ENCODE assay signal across 8 mouse cellular contexts in the genomic region with DNA sequence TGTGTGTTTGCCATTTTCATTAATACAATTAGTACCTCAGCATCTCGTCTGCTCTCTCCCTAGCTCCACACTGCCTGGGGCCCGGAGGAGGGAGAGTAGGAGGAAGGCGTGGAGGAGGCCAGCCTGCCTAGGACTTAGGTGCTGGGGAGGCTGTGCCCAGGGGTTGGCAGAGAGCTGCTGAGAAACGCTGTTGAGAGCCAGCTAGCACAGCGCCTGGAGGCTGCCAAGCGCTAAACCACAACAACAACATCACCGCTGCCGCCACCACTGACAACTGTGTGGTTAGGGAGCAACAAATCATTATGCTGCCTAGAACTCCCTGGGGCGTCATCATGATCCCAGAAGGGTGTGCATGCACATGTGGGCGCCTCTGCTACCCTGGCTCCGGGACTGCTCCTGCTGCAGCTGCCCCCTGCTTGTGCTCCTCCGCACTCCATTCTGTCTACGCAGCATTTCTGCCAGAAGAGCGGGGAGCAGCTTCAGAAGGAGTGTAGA. TPM values are rescaled to one million over a fixed set of nuclear protein-coding genes. Genes with fewer than 3 reads are reported as not detected.
DNase-seq lines count a peak whose midpoint lies in the region; ATAC-seq and TF ChIP-seq lines count a peak whose summit lies in the region.

No protein-coding gene starts in this region.

- peaks cover 23% of the 10 kb centered on the region for H3K4me1 ChIP-seq in heart, embryonic 12.5 days (replicated peaks)
- H3K4me1 ChIP-seq in ES-E14 (ENCODE audit: control insufficient read depth in 2 of 2, insufficient read depth in 2 of 2, low read length in 2 of 2, poor library complexity in 1 of 2), result peaks cover 0 to 5% of the 10 kb centered on the region in 2 experiments; a peak in 1 of 4 replicates
- H3K4me1 ChIP-seq in forebrain, postnatal 0 days (ENCODE audit: insufficient read depth), result no peaks in the 10 kb centered on the region

- H3K27ac ChIP-seq in heart, embryonic 12.5 days (ENCODE audit: poor library complexity, severe bottlenecking), result no peak overlapping the region
- no peak overlapping the region for H3K27ac ChIP-seq in ES-E14 (ENCODE audit: insufficient read depth, low read depth, low read length, poor library complexity, severe bottlenecking)
- H3K27ac ChIP-seq in forebrain, postnatal 0 days (ENCODE audit: low read depth, low read length), result peak overlapping the region; percentile 64

- no peak overlapping the region for H3K9ac ChIP-seq in heart, embryonic 12.5 days
- peak overlapping the region; percentile 39; the same call in 1 of the 2 replicates for H3K9ac ChIP-seq in ES-E14 (ENCODE audit: insufficient read depth, low read depth, low read length, poor library complexity, severe bottlenecking)
- no peak overlapping the region for H3K9ac ChIP-seq in forebrain, postnatal 0 days

- H3K27me3 ChIP-seq in heart, embryonic 12.5 days (replicated peaks), result no peaks in the 10 kb centered on the region
- no peaks in the 10 kb centered on the region for H3K27me3 ChIP-seq in forebrain, postnatal 0 days (ENCODE audit: insufficient read depth, low read length)

- H3K4me2 ChIP-seq in heart, embryonic 12.5 days, result peak overlapping the region; percentile 34
- H3K4me2 ChIP-seq in forebrain, postnatal 0 days (ENCODE audit: low read depth), result peak overlapping the region; percentile 39

- no peak for DNase-seq in heart, adult 8-10 months (ENCODE audit: low spot score)
- DNase-seq in ES-E14 (ENCODE audit: low read depth, low spot score), result no peak
- DNase-seq in forebrain, postnatal 0 days, result peak; percentile 63
- peak; percentile 60 to 76 for DNase-seq in left cerebral cortex, adult 8-10 months (ENCODE audit: low spot score in 2 of 2)
- peak; percentile 28 to 54 for DNase-seq in natural killer cell, adult 2 months (ENCODE audit: low spot score in 2 of 2)
- peak; percentile 53 for DNase-seq in thymus, postnatal 4 days
- DNase-seq in heart, adult 18-20 months, result no peak

- no peaks in the 10 kb centered on the region for H3K36me3 ChIP-seq in heart, embryonic 12.5 days
- H3K36me3 ChIP-seq in ES-E14 (ENCODE audit: control insufficient read depth, insufficient read depth, low read length, poor library complexity, severe bottlenecking), result no peaks in the 10 kb centered on the region
- no peaks in the 10 kb centered on the region for H3K36me3 ChIP-seq in forebrain, postnatal 0 days (ENCODE audit: insufficient read depth)

- in situ Hi-C loops in ES-E14 (cut with MboI; ENCODE audit: low sequenced_read_pairs in 2 of 2, unreplicated experiment in 2 of 2), result no loop called here

- WGBS in heart, embryonic 12.5 days, result 27% methylated on average over 14 of the region's 14 CpGs
- WGBS in forebrain, postnatal 0 days, result 22% methylated on average over 14 of the region's 14 CpGs

- no peak for TF ChIP-seq CTCF in forebrain, postnatal 0 days (IDR thresholded peaks at IDR 0.05; ENCODE audit: low read depth)

- H3K9me3 ChIP-seq in heart, embryonic 12.5 days (replicated peaks), result no peaks in the 10 kb centered on the region
- no peaks in the 10 kb centered on the region for H3K9me3 ChIP-seq in ES-E14 (ENCODE audit: control insufficient read depth, insufficient read depth, low read depth, low read length)
- H3K9me3 ChIP-seq in forebrain, postnatal 0 days (ENCODE audit: low read length), result no peaks in the 10 kb centered on the region

- no peak overlapping the region for H3K4me3 ChIP-seq in heart, embryonic 12.5 days
- peak overlapping the region; percentile 52 to 53; a peak in 3 of 4 replicates for H3K4me3 ChIP-seq in ES-E14 (ENCODE audit: insufficient read depth in 1 of 2, low read depth in 1 of 2, low read length in 2 of 2, poor library complexity in 1 of 2, severe bottlenecking in 1 of 2)
- no peak overlapping the region for H3K4me3 ChIP-seq in forebrain, postnatal 0 days (ENCODE audit: low read depth, low read length)

- no peak for ATAC-seq in heart, embryonic 12.5 days (ENCODE audit: insufficient number of reproducible peaks, low FRiP score)
- ATAC-seq in forebrain, postnatal 0 days, result peak; percentile 84

TF ChIP-seq in ES-E14, 5 proteins besides CTCF, POLR2A, EP300 and RAD21:
- peak; percentile 75; the same call in 1 of the 2 replicates for TF ChIP-seq MAFK (IDR thresholded peaks at IDR 0.05; ENCODE audit: insufficient read depth, low read depth, low read length)
- no peak for TF ChIP-seq ZC3H11A (IDR thresholded peaks at IDR 0.05; ENCODE audit: borderline replicate concordance, low read depth, low read length)

RNA-seq across cellular contexts. Expression of a gene that starts 21.0 kb away (rescaled TPM):
- 11.1 and 11.4 TPM in 2 replicates for polyA plus RNA-seq in heart, embryonic 12.5 days (2016; fragmentation: Nextera tagmentation; extraction: Ambion mirVana)
- 10 to 100 TPM in 1 of 4 experiments, 1 to 10 TPM in 3; 8.4 to 10.0 (median 9.1) TPM for total RNA-seq in heart, adult 8-10 months (2022)
- total RNA-seq in ES-E14 (2012; rRNA removed), result 8.5 and 13.7 TPM in 2 replicates
- total RNA-seq in forebrain, postnatal 0 days (2014; rRNA removed), result 9.2 and 13.8 TPM in 2 replicates
- 8.9 and 13.7 TPM in 2 replicates for polyA plus RNA-seq in forebrain, postnatal 0 days (2015; fragmentation: Nextera tagmentation; extraction: Ambion mirVana)
- 10 to 100 TPM; 15.0 to 18.3 (median 16.8) TPM for total RNA-seq in left cerebral cortex, adult 8-10 months (2022)
- total RNA-seq in heart, adult 18-20 months (2021), result 1 to 10 TPM; 8.3 to 9.1 TPM

RNA-seq across cellular contexts. Expression of a gene that starts 23.8 kb away (rescaled TPM):
- polyA plus RNA-seq in heart, embryonic 12.5 days (2016; fragmentation: Nextera tagmentation; extraction: Ambion mirVana), result 7.4 and 11.3 TPM in 2 replicates
- 10 to 100 TPM in 2 of 4 experiments, 1 to 10 TPM in 2; 4.8 to 11.7 (median 8.5) TPM for total RNA-seq in heart, adult 8-10 months (2022)
- total RNA-seq in ES-E14 (2012; rRNA removed), result 0.40 and 0.63 TPM in 2 replicates
- total RNA-seq in forebrain, postnatal 0 days (2014; rRNA removed), result 76.2 and 112 TPM in 2 replicates
- polyA plus RNA-seq in forebrain, postnatal 0 days (2015; fragmentation: Nextera tagmentation; extraction: Ambion mirVana), result 152 and 176 TPM in 2 replicates
- total RNA-seq in left cerebral cortex, adult 8-10 months (2022), result 1,000 to 10,000 TPM; 1,419 to 1,602 (median 1,517) TPM
- total RNA-seq in heart, adult 18-20 months (2021), result 1 to 10 TPM; 5.7 to 6.2 TPM

RNA-seq across cellular contexts. Expression of a gene that starts 37.0 kb away (rescaled TPM):
- polyA plus RNA-seq in heart, embryonic 12.5 days (2016; fragmentation: Nextera tagmentation; extraction: Ambion mirVana), result 6.2 and 6.7 TPM in 2 replicates
- total RNA-seq in heart, adult 8-10 months (2022), result 1 to 10 TPM; 2.7 to 3.6 (median 2.9) TPM
- 0.95 and 2.7 TPM in 2 replicates for total RNA-seq in ES-E14 (2012; rRNA removed)
- total RNA-seq in forebrain, postnatal 0 days (2014; rRNA removed), result 2.4 and 5.3 TPM in 2 replicates
- 10.2 and 10.8 TPM in 2 replicates for polyA plus RNA-seq in forebrain, postnatal 0 days (2015; fragmentation: Nextera tagmentation; extraction: Ambion mirVana)
- total RNA-seq in left cerebral cortex, adult 8-10 months (2022), result 1 to 10 TPM in 3 of 4 experiments, under 1 TPM in 1; 0.57 to 2.5 (median 2.1) TPM
- 1 to 10 TPM; 1.3 to 1.7 TPM for total RNA-seq in heart, adult 18-20 months (2021)

RNA-seq across cellular contexts. Expression of a gene that starts 37.4 kb away (rescaled TPM):
- polyA plus RNA-seq in heart, embryonic 12.5 days (2016; fragmentation: Nextera tagmentation; extraction: Ambion mirVana), result 1.6 and 1.9 TPM in 2 replicates
- total RNA-seq in heart, adult 8-10 months (2022), result 1 to 10 TPM; 1.9 to 5.2 (median 3.7) TPM
- total RNA-seq in ES-E14 (2012; rRNA removed), result 4.8 and 6.7 TPM in 2 replicates
- total RNA-seq in forebrain, postnatal 0 days (2014; rRNA removed), result 2.4 and 2.5 TPM in 2 replicates
- polyA plus RNA-seq in forebrain, postnatal 0 days (2015; fragmentation: Nextera tagmentation; extraction: Ambion mirVana), result 1.2 and 1.3 TPM in 2 replicates
- 1 to 10 TPM; 2.8 to 4.6 (median 3.8) TPM for total RNA-seq in left cerebral cortex, adult 8-10 months (2022)
- total RNA-seq in heart, adult 18-20 months (2021), result 1 to 10 TPM; 3.9 to 4.9 TPM

RNA-seq across cellular contexts. Expression of a gene that starts 48.6 kb away (rescaled TPM):
- polyA plus RNA-seq in heart, embryonic 12.5 days (2016; fragmentation: Nextera tagmentation; extraction: Ambion mirVana), result 54.6 and 59.8 TPM in 2 replicates
- total RNA-seq in heart, adult 8-10 months (2022), result 10 to 100 TPM; 53.1 to 62.0 (median 57.0) TPM
- 6.5 and 6.9 TPM in 2 replicates for total RNA-seq in ES-E14 (2012; rRNA removed)
- 29.0 and 144 TPM in 2 replicates for total RNA-seq in forebrain, postnatal 0 days (2014; rRNA removed)
- 36.3 and 37.3 TPM in 2 replicates for polyA plus RNA-seq in forebrain, postnatal 0 days (2015; fragmentation: Nextera tagmentation; extraction: Ambion mirVana)
- 10 to 100 TPM; 16.1 to 20.5 (median 16.6) TPM for total RNA-seq in left cerebral cortex, adult 8-10 months (2022)
- total RNA-seq in heart, adult 18-20 months (2021), result 10 to 100 TPM; 67.1 to 69.5 TPM

Comparison
In these comparisons a context has a peak if more than half of its experiments do, and no peak if none do; other contexts are left out.
1. H3K4me3 ChIP-seq: peak in ES-E14 (2 of 2); none in heart, embryonic 12.5 days (single experiment) and forebrain, postnatal 0 days (single experiment).
2. DNase-seq: peak in forebrain, postnatal 0 days (single experiment), left cerebral cortex, adult 8-10 months (2 of 2), natural killer cell, adult 2 months (2 of 2) and thymus, postnatal 4 days (single experiment); none in heart, adult 8-10 months (single experiment), ES-E14 (single experiment) and heart, adult 18-20 months (0 of 2).
3. RNA of a gene that starts 23.8 kb away (total RNA-seq): 1,419 to 1,602 TPM in left cerebral cortex, adult 8-10 months; 76.2 to 112 TPM in forebrain, postnatal 0 days, 4.8 to 11.7 TPM in heart, adult 8-10 months, 5.7 to 6.2 TPM in heart, adult 18-20 months and 0.40 to 0.63 TPM in ES-E14; every median in the first group is over 10 times any median in the second.